Mouse (Mus musculus): Measurements from ENCODE around the gene Psme2. TPM values are rescaled to one million over a fixed set of nuclear protein-coding genes. Genes with fewer than 3 reads are reported as not detected.
A peak's percentile ranks its signal among the peaks of the same experiment; 100 is the strongest.

Psme2 gene
- polyA plus RNA-seq, 1 experiment from 2014 or later, result 170 TPM

- H3K27me3 ChIP-seq (replicated peaks; ENCODE audit: control insufficient read depth, insufficient read depth, low read length), result no peaks in the 10 kb centered on the region
- 2% methylated on average over 37 of the region's 43 CpGs for WGBS
- peak within 1 kb of the TSS; percentile 56 for H3K4me3 ChIP-seq (ENCODE audit: low read length)
- H3K27ac ChIP-seq (ENCODE audit: low read depth, low read length), result peak within 1 kb of the TSS; percentile 70; the same call in 1 of the 2 replicates
- peaks cover 6% of the 10 kb centered on the region for H3K4me1 ChIP-seq (ENCODE audit: control insufficient read depth, insufficient read depth, low read depth, low read length)
- H3K36me3 ChIP-seq (ENCODE audit: control insufficient read depth, insufficient read depth, low read length), result peaks cover 9% of the 10 kb centered on the region
- H3K4me2 ChIP-seq (ENCODE audit: low read length), result peak within 1 kb of the TSS; percentile 68
- no peaks in the 10 kb centered on the region for H3K9me3 ChIP-seq (ENCODE audit: control insufficient read depth, low read length)
- peak within 1 kb of the TSS; percentile 75 for H3K9ac ChIP-seq (ENCODE audit: low read depth, low read length)
- ATAC-seq, result peak; percentile 83
These were observed 6.0 kb downstream of the Psme2 start, which contains the start of gene Emc9 for GRCm38 (mm10) chr14:55584702-55585565. Gene Emc9 (minus strand): TSS chr14:55585302.

GRCm38 (mm10) chr14:55584303-55584701, 6.6 kb downstream of the Psme2 start:
- no peak overlapping the region; the same call in 1 of the 2 replicates for H3K27ac ChIP-seq (ENCODE audit: low read depth, low read length)
- ATAC-seq, result no peak
- H3K9me3 ChIP-seq (ENCODE audit: control insufficient read depth, low read length), result no peaks in the 10 kb centered on the region
- H3K4me1 ChIP-seq (ENCODE audit: control insufficient read depth, insufficient read depth, low read depth, low read length), result peaks cover 3% of the 10 kb centered on the region; the same call in 1 of the 2 replicates
- H3K36me3 ChIP-seq (ENCODE audit: control insufficient read depth, insufficient read depth, low read length), result peaks cover 9% of the 10 kb centered on the region
- peak overlapping the region; percentile 56 for H3K4me3 ChIP-seq (ENCODE audit: low read length)
- H3K9ac ChIP-seq (ENCODE audit: low read depth, low read length), result peak overlapping the region; percentile 75
- WGBS, result 34% methylated on average over 5 of the region's 5 CpGs
- H3K27me3 ChIP-seq (replicated peaks; ENCODE audit: control insufficient read depth, insufficient read depth, low read length), result no peaks in the 10 kb centered on the region
- peak overlapping the region; percentile 68 for H3K4me2 ChIP-seq (ENCODE audit: low read length)

GRCm38 (mm10) chr14:55581981-55582681, 8.8 kb downstream of the Psme2 start:
- 78% methylated on average over 9 of the region's 9 CpGs for WGBS

GRCm38 (mm10) chr14:55580731-55581130, 10.2 kb downstream of the Psme2 start:
- H3K9me3 ChIP-seq (ENCODE audit: control insufficient read depth, low read length), result no peaks in the 10 kb centered on the region
- peaks cover 8% of the 10 kb centered on the region for H3K4me1 ChIP-seq (ENCODE audit: control insufficient read depth, insufficient read depth, low read depth, low read length)
- H3K36me3 ChIP-seq (ENCODE audit: control insufficient read depth, insufficient read depth, low read length), result peaks cover 9% of the 10 kb centered on the region
- no peak overlapping the region for H3K4me3 ChIP-seq (ENCODE audit: low read length)
- no peaks in the 10 kb centered on the region for H3K27me3 ChIP-seq (replicated peaks; ENCODE audit: control insufficient read depth, insufficient read depth, low read length)
- H3K27ac ChIP-seq (ENCODE audit: low read depth, low read length), result no peak overlapping the region
- no peak for ATAC-seq
- H3K9ac ChIP-seq (ENCODE audit: low read depth, low read length), result no peak overlapping the region
- no peak overlapping the region for H3K4me2 ChIP-seq (ENCODE audit: low read length)
- 95% methylated on average over 16 of the region's 16 CpGs for WGBS

More at GRCm38 (mm10) chr14:55581981-55582681, 8.8 kb downstream of the Psme2 start:
- Histone ChIP-seq H3K9me3 (ENCODE audit: control insufficient read depth, low read length) (no peaks in the 10 kb centered on the region), H3K4me1 (ENCODE audit: control insufficient read depth, insufficient read depth, low read depth, low read length) (peaks cover 8% of the 10 kb centered on the region), H3K27ac (ENCODE audit: low read depth, low read length) (no peak overlapping the region), H3K9ac (ENCODE audit: low read depth, low read length) (no peak overlapping the region), H3K27me3 (replicated peaks; ENCODE audit: control insufficient read depth, insufficient read depth, low read length) (no peaks in the 10 kb centered on the region), H3K4me3 (ENCODE audit: low read length) (no peak overlapping the region), H3K36me3 (ENCODE audit: control insufficient read depth, insufficient read depth, low read length) (peaks cover 9% of the 10 kb centered on the region), H3K4me2 (ENCODE audit: low read length) (no peak overlapping the region)
- no peak for ATAC-seq

- ATAC-seq, result no peak
- Histone ChIP-seq H3K36me3 (ENCODE audit: control insufficient read depth, insufficient read depth, low read length) (peaks cover 9% of the 10 kb centered on the region), H3K9me3 (ENCODE audit: control insufficient read depth, low read length) (no peaks in the 10 kb centered on the region), H3K9ac (ENCODE audit: low read depth, low read length) (no peak overlapping the region), H3K4me3 (ENCODE audit: low read length) (no peak overlapping the region), H3K4me1 (ENCODE audit: control insufficient read depth, insufficient read depth, low read depth, low read length) (peaks cover 5% of the 10 kb centered on the region), H3K4me2 (ENCODE audit: low read length) (no peak overlapping the region), H3K27ac (ENCODE audit: low read depth, low read length) (no peak overlapping the region), H3K27me3 (replicated peaks; ENCODE audit: control insufficient read depth, insufficient read depth, low read length) (no peaks in the 10 kb centered on the region)
- 82% methylated on average over 23 of the region's 23 CpGs for WGBS
These were observed 11.1 kb downstream of the Psme2 start for GRCm38 (mm10) chr14:55579511-55580496.

- Histone ChIP-seq H3K27ac (ENCODE audit: low read depth, low read length) (peak overlapping the region; percentile 89), H3K27me3 (replicated peaks; ENCODE audit: control insufficient read depth, insufficient read depth, low read length) (no peaks in the 10 kb centered on the region), H3K4me2 (ENCODE audit: low read length) (peak overlapping the region; percentile 93), H3K9ac (ENCODE audit: low read depth, low read length) (peak overlapping the region; percentile 93), H3K4me3 (ENCODE audit: low read length) (peak overlapping the region; percentile 71), H3K9me3 (ENCODE audit: control insufficient read depth, low read length) (no peaks in the 10 kb centered on the region), H3K36me3 (ENCODE audit: control insufficient read depth, insufficient read depth, low read length) (peaks cover 9% of the 10 kb centered on the region), H3K4me1 (ENCODE audit: control insufficient read depth, insufficient read depth, low read depth, low read length) (peaks cover 5% of the 10 kb centered on the region)
- 31% methylated on average over 6 of the region's 6 CpGs for WGBS
- peak; percentile 32 for ATAC-seq
These were observed 12.1 kb downstream of the Psme2 start for GRCm38 (mm10) chr14:55578668-55579269.

- WGBS, result under 1% methylated on average over 32 of the region's 32 CpGs
- peaks cover 9% of the 10 kb centered on the region for H3K36me3 ChIP-seq (ENCODE audit: control insufficient read depth, insufficient read depth, low read length)
- peak within 1 kb of the TSS; percentile 93 for H3K4me2 ChIP-seq (ENCODE audit: low read length)
- H3K9me3 ChIP-seq (ENCODE audit: control insufficient read depth, low read length), result no peaks in the 10 kb centered on the region
- H3K4me3 ChIP-seq (ENCODE audit: low read length), result peak within 1 kb of the TSS; percentile 71
- ATAC-seq, result peak; percentile 95
- peaks cover 5% of the 10 kb centered on the region for H3K4me1 ChIP-seq (ENCODE audit: control insufficient read depth, insufficient read depth, low read depth, low read length)
- H3K9ac ChIP-seq (ENCODE audit: low read depth, low read length), result peak within 1 kb of the TSS; percentile 93
- H3K27me3 ChIP-seq (replicated peaks; ENCODE audit: control insufficient read depth, insufficient read depth, low read length), result no peaks in the 10 kb centered on the region
- peak within 1 kb of the TSS; percentile 89 for H3K27ac ChIP-seq (ENCODE audit: low read depth, low read length)
These were observed 12.8 kb downstream of the Psme2 start, which contains the start of gene Psme1 for GRCm38 (mm10) chr14:55577871-55578667. Gene Psme1 (plus strand): TSS chr14:55578123.
